Mouse (Mus musculus) T-helper 2 cell (primary cell): ENCODE measurements at regions not wholly inside any gene's neighbourhood (a gene's known extent, or its start where the extent isn't known, plus 50 kb on each side); places are given as distances from the start of the nearest gene placed in this dataset.
"Not testable (repeated sequence)": the region's sequence is repeated elsewhere in the genome, so short reads cannot be mapped to it uniquely, and the experiment has no call there.

Experiments used
- in situ Hi-C: fragments of 300-600 bp; cut with MboI, MseI; formaldehyde crosslinking; loops from one replicate; pipeline ENCODE4 v1.15.1; 2025; ENCODE audit warnings: high pct_unique_total_duplicates

- in situ Hi-C loops, result loop anchor here (25.0 kb wide), 1 partner anchor 1243 kb away; the partner anchor contains the start of gene Filip1
These were observed 153.8 kb downstream of the Cd109 start for GRCm38 (mm10) chr9:78769168-78769567.

- in situ Hi-C loops, result loop anchor here (5.0 to 25.0 kb wide), 3 partner anchors 61 to 1238 kb away; partner anchors contain the start of gene Filip1
These were observed 158.6 kb downstream of the Cd109 start for GRCm38 (mm10) chr9:78773936-78774335.

GRCm38 (mm10) chr9:78775462-78775861 is 160.1 kb downstream of the Cd109 start:
- in situ Hi-C loops, result loop anchor here (10.0 kb wide), 1 partner anchor 59 kb away; no protein-coding TSS in a partner anchor

- in situ Hi-C loops, result no loop called here
These were observed 165.2 kb downstream of the Cd109 start for GRCm38 (mm10) chr9:78780595-78780994.

GRCm38 (mm10) chr9:78782297-78782696 is 167.0 kb downstream of the Cd109 start:
- in situ Hi-C loops, result no loop called here

GRCm38 (mm10) chr9:78782860-78783259 is 167.5 kb downstream of the Cd109 start:
- in situ Hi-C loops, result no loop called here

- in situ Hi-C loops, result no loop called here
These were observed 172.5 kb downstream of the Cd109 start for GRCm38 (mm10) chr9:78787866-78788265.

- in situ Hi-C loops, result no loop called here
These were observed 174.4 kb downstream of the Cd109 start for GRCm38 (mm10) chr9:78789703-78790102.

GRCm38 (mm10) chr9:78790155-78790554 is 174.8 kb downstream of the Cd109 start:
- in situ Hi-C loops, result no loop called here

GRCm38 (mm10) chr9:78795801-78796200 is 180.5 kb downstream of the Cd109 start:
- in situ Hi-C loops, result no loop called here

GRCm38 (mm10) chr9:78817221-78817620 is 201.9 kb downstream of the Cd109 start:
- in situ Hi-C loops, result no loop called here

- in situ Hi-C loops, result not testable (repeated sequence)
These were observed 206.3 kb downstream of the Cd109 start for GRCm38 (mm10) chr9:78821554-78822212.

GRCm38 (mm10) chr9:78844969-78845683 is 229.8 kb downstream of the Cd109 start:
- in situ Hi-C loops, result loop anchor here (5.0 kb wide), 1 partner anchor 43 kb away; no protein-coding TSS in a partner anchor

- in situ Hi-C loops, result loop anchor here (5.0 kb wide), 1 partner anchor 44 kb away; no protein-coding TSS in a partner anchor
These were observed 230.8 kb downstream of the Cd109 start for GRCm38 (mm10) chr9:78846110-78846509.

GRCm38 (mm10) chr9:78847890-78848563 is 232.7 kb downstream of the Cd109 start:
- in situ Hi-C loops, result loop anchor here (5.0 kb wide), 1 partner anchor 46 kb away; no protein-coding TSS in a partner anchor

GRCm38 (mm10) chr9:78848564-78848893 is 233.2 kb downstream of the Cd109 start:
- in situ Hi-C loops, result loop anchor here (5.0 kb wide), 1 partner anchor 46 kb away; no protein-coding TSS in a partner anchor

GRCm38 (mm10) chr9:78856981-78857380 is 241.6 kb downstream of the Cd109 start:
- in situ Hi-C loops, result no loop called here

- in situ Hi-C loops, result no loop called here
These were observed 244.6 kb downstream of the Cd109 start for GRCm38 (mm10) chr9:78859956-78860355.

- in situ Hi-C loops, result no loop called here
These were observed 257.2 kb downstream of the Cd109 start for GRCm38 (mm10) chr9:78872561-78872960.

GRCm38 (mm10) chr9:78879955-78880642 is 264.8 kb downstream of the Cd109 start:
- in situ Hi-C loops, result no loop called here

GRCm38 (mm10) chr9:78880643-78881306 is 265.4 kb downstream of the Cd109 start:
- in situ Hi-C loops, result no loop called here
